Mouse (Mus musculus): Measurements from ENCODE around the gene Pstk.

GRCm38 (mm10) chr7:131424912-131425311 lies 54.0 kb downstream of the Pstk start:
- TF ChIP-seq CTCF (conservative IDR thresholded peaks at IDR 0.05; ENCODE audit: insufficient read depth, insufficient read length, low read depth, low read length) (no peak), POLR2A (IDR thresholded peaks at IDR 0.05; ENCODE audit: low read depth, low read length) (no peak)

Data from kidney, adult 2 months (tissue).